Mouse (Mus musculus): ENCODE data around the gene Gm11172. TPM values are rescaled to one million over a fixed set of nuclear protein-coding genes. Genes with fewer than 3 reads are reported as not detected.

Gm11172 gene
- polyA plus RNA-seq, 2 experiments = not detected

GRCm38 (mm10) chr16:10786288-10786687, 26.4 kb upstream of the Gm11172 start:
- peak; percentile 33 for ATAC-seq (ENCODE audit: low FRiP score, low read depth)
- under 1% methylated on average over 9 of the region's 9 CpGs for WGBS
- DNase-seq (ENCODE audit: low spot score) = peak; percentile 95
- Histone ChIP-seq H3K27ac (replicated peaks; ENCODE audit: low read depth, low read length) (peak overlapping the region; percentile 96), H3K4me1 (ENCODE audit: control insufficient read depth, insufficient read depth, low read length) (peaks cover 29% of the 10 kb centered on the region), H3K9ac (ENCODE audit: low read depth, low read length, severe bottlenecking) (peak overlapping the region; percentile 82), H3K27me3 (ENCODE audit: control insufficient read depth, insufficient read depth, low read length) (no peaks in the 10 kb centered on the region), H3K36me3 (ENCODE audit: control insufficient read depth, insufficient read depth, low read length) (peaks cover 12% of the 10 kb centered on the region), H3K4me3 (replicated peaks; ENCODE audit: low read length) (peak overlapping the region; percentile 84), H3K9me3 (ENCODE audit: control insufficient read depth, low read length) (no peaks in the 10 kb centered on the region), H3K4me2 (replicated peaks; ENCODE audit: low read depth, low read length, severe bottlenecking) (peak overlapping the region; percentile 89)
- peak; percentile 25; the same call in 1 of the 2 replicates for TF ChIP-seq POLR2A (IDR thresholded peaks at IDR 0.05; ENCODE audit: borderline replicate concordance, extremely low read depth, insufficient read depth, insufficient read length)

- Histone ChIP-seq H3K9ac (ENCODE audit: low read depth, low read length, severe bottlenecking) (no peak overlapping the region), H3K9me3 (ENCODE audit: control insufficient read depth, low read length) (no peaks in the 10 kb centered on the region), H3K27ac (replicated peaks; ENCODE audit: low read depth, low read length) (peak overlapping the region; percentile 96), H3K36me3 (ENCODE audit: control insufficient read depth, insufficient read depth, low read length) (peaks cover 12% of the 10 kb centered on the region), H3K27me3 (ENCODE audit: control insufficient read depth, insufficient read depth, low read length) (no peaks in the 10 kb centered on the region), H3K4me3 (replicated peaks; ENCODE audit: low read length) (no peak overlapping the region), H3K4me2 (replicated peaks; ENCODE audit: low read depth, low read length, severe bottlenecking) (peak overlapping the region; percentile 89), H3K4me1 (ENCODE audit: control insufficient read depth, insufficient read depth, low read length) (peaks cover 22% of the 10 kb centered on the region)
- TF ChIP-seq POLR2A (IDR thresholded peaks at IDR 0.05; ENCODE audit: borderline replicate concordance, extremely low read depth, insufficient read depth, insufficient read length) = no peak
- ATAC-seq (ENCODE audit: low FRiP score, low read depth) = no peak
- 56% methylated on average over 4 of the region's 4 CpGs for WGBS
- DNase-seq (ENCODE audit: low spot score) = no peak
Measured at GRCm38 (mm10) chr16:10786782-10787547, 25.8 kb upstream of the Gm11172 start.

GRCm38 (mm10) chr16:10787548-10788058, 25.1 kb upstream of the Gm11172 start:
- no peak overlapping the region for H3K4me3 ChIP-seq (replicated peaks; ENCODE audit: low read length)
- no peak for DNase-seq (ENCODE audit: low spot score)
- 0 out of 2 replicates have a peak overlapping the region, but pooled peaks have one; percentile 19 for H3K27ac ChIP-seq (replicated peaks; ENCODE audit: low read depth, low read length)
- H3K4me2 ChIP-seq (replicated peaks; ENCODE audit: low read depth, low read length, severe bottlenecking) = no peak overlapping the region
- no peak for ATAC-seq (ENCODE audit: low FRiP score, low read depth)
- H3K4me1 ChIP-seq (ENCODE audit: control insufficient read depth, insufficient read depth, low read length) = peaks cover 16% of the 10 kb centered on the region
- no peak for TF ChIP-seq POLR2A (IDR thresholded peaks at IDR 0.05; ENCODE audit: borderline replicate concordance, extremely low read depth, insufficient read depth, insufficient read length)
- no peaks in the 10 kb centered on the region for H3K27me3 ChIP-seq (ENCODE audit: control insufficient read depth, insufficient read depth, low read length)
- no peak overlapping the region for H3K9ac ChIP-seq (ENCODE audit: low read depth, low read length, severe bottlenecking)
- peaks cover 8% of the 10 kb centered on the region for H3K36me3 ChIP-seq (ENCODE audit: control insufficient read depth, insufficient read depth, low read length)
- H3K9me3 ChIP-seq (ENCODE audit: control insufficient read depth, low read length) = no peaks in the 10 kb centered on the region
- 75% methylated on average over 7 of the region's 7 CpGs for WGBS

GRCm38 (mm10) chr16:10788271-10788670, 24.4 kb upstream of the Gm11172 start, which contains the start of gene Tnp2:
Gene Tnp2, minus strand, starts transcription at chr16:10788660.
- no peak for TF ChIP-seq POLR2A (IDR thresholded peaks at IDR 0.05; ENCODE audit: borderline replicate concordance, extremely low read depth, insufficient read depth, insufficient read length)
- no peak for DNase-seq (ENCODE audit: low spot score)
- Histone ChIP-seq H3K36me3 (ENCODE audit: control insufficient read depth, insufficient read depth, low read length) (peaks cover 1% of the 10 kb centered on the region; the same call in 1 of the 2 replicates), H3K9ac (ENCODE audit: low read depth, low read length, severe bottlenecking) (no peak within 1 kb of the TSS), H3K4me3 (replicated peaks; ENCODE audit: low read length) (no peak within 1 kb of the TSS), H3K4me2 (replicated peaks; ENCODE audit: low read depth, low read length, severe bottlenecking) (no peak within 1 kb of the TSS), H3K4me1 (ENCODE audit: control insufficient read depth, insufficient read depth, low read length) (peaks cover 9% of the 10 kb centered on the region), H3K9me3 (ENCODE audit: control insufficient read depth, low read length) (no peaks in the 10 kb centered on the region), H3K27ac (replicated peaks; ENCODE audit: low read depth, low read length) (0 out of 2 replicates have a peak within 1 kb of the TSS, but pooled peaks have one; percentile 19), H3K27me3 (ENCODE audit: control insufficient read depth, insufficient read depth, low read length) (no peaks in the 10 kb centered on the region)
- 42% methylated on average over 16 of the region's 16 CpGs for WGBS
- no peak for ATAC-seq (ENCODE audit: low FRiP score, low read depth)

- H3K4me3 ChIP-seq (replicated peaks; ENCODE audit: low read length) = no peak overlapping the region
- H3K27me3 ChIP-seq (ENCODE audit: control insufficient read depth, insufficient read depth, low read length) = no peaks in the 10 kb centered on the region
- WGBS = 55% methylated on average over 4 of the region's 4 CpGs
- H3K9me3 ChIP-seq (ENCODE audit: control insufficient read depth, low read length) = no peaks in the 10 kb centered on the region
- no peak overlapping the region for H3K9ac ChIP-seq (ENCODE audit: low read depth, low read length, severe bottlenecking)
- TF ChIP-seq POLR2A (IDR thresholded peaks at IDR 0.05; ENCODE audit: borderline replicate concordance, extremely low read depth, insufficient read depth, insufficient read length) = no peak
- H3K4me2 ChIP-seq (replicated peaks; ENCODE audit: low read depth, low read length, severe bottlenecking) = no peak overlapping the region
- H3K27ac ChIP-seq (replicated peaks; ENCODE audit: low read depth, low read length) = no peak overlapping the region
- DNase-seq (ENCODE audit: low spot score) (no peak), ATAC-seq (ENCODE audit: low FRiP score, low read depth) (no peak)
- no peaks in the 10 kb centered on the region for H3K36me3 ChIP-seq (ENCODE audit: control insufficient read depth, insufficient read depth, low read length)
- peaks cover 6% of the 10 kb centered on the region; the same call in 1 of the 2 replicates for H3K4me1 ChIP-seq (ENCODE audit: control insufficient read depth, insufficient read depth, low read length)
Measured at GRCm38 (mm10) chr16:10788866-10789265, 23.8 kb upstream of the Gm11172 start.

Measured in limb, embryonic 14.5 days (tissue).